Mouse (Mus musculus): ENCODE results near the gene Vmn2r14. TPM values are rescaled to one million over a fixed set of nuclear protein-coding genes. Genes with fewer than 3 reads are reported as not detected.
"Not testable (repeated sequence)": the region's sequence is repeated elsewhere in the genome, so short reads cannot be mapped to it uniquely, and the experiment has no call there.

Vmn2r14 gene
- not detected in 2 replicates for polyA plus RNA-seq (2012; rRNA removed)

- Histone ChIP-seq H3K4me3 (ENCODE audit: insufficient read depth, low read length) (no peak within 1 kb of the TSS), H3K4me1 (ENCODE audit: control insufficient read depth, insufficient read depth, low read length) (no peaks in the 10 kb centered on the region), H3K27ac (ENCODE audit: insufficient read depth, low read length) (no peak within 1 kb of the TSS)
- TF ChIP-seq CTCF (IDR thresholded peaks at IDR 0.05; ENCODE audit: extremely low read depth, insufficient read depth, low read length) (no peak), POLR2A (IDR thresholded peaks at IDR 0.05; ENCODE audit: extremely low read depth, insufficient read depth, low read length) (no peak)
Measured at GRCm38 (mm10) chr5:109224608-109225007, at the start of gene Vmn2r14. Gene Vmn2r14, minus strand, starts transcription at chr5:109224708.

GRCm38 (mm10) chr5:109192099-109192498 lies 32.4 kb downstream of the Vmn2r14 start, which contains the start of gene Vmn2r13:
Gene Vmn2r13, minus strand, starts transcription at chr5:109192199.
- H3K4me3 ChIP-seq (ENCODE audit: insufficient read depth, low read length); H3K27ac ChIP-seq (ENCODE audit: insufficient read depth, low read length); H3K4me1 ChIP-seq (ENCODE audit: control insufficient read depth, insufficient read depth, low read length): not testable (repeated sequence)

DNA sequence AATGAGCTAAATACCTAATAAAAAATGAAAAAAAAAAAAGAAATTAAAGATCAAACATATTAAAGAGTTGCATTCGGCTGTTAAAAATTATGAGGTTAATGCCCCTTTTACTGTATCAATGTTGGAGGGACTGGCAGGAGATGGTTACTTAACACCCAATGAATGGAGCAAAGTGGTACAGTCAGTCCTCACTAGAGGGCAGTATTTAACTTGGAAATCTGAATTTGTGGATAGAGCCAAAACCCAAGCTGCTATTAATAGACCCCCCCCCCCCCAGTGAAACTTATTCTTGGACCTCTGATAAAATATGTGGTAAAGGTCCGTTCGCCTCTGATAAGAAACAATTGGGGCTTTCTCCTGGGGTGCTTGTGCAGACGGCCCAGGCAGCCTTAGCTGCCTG lies 57.7 kb downstream of the Vmn2r14 start:
- not testable (repeated sequence) for H3K4me1 ChIP-seq (ENCODE audit: control insufficient read depth, insufficient read depth, low read length); H3K27ac ChIP-seq (ENCODE audit: insufficient read depth, low read length); H3K4me3 ChIP-seq (ENCODE audit: insufficient read depth, low read length)

Other genes with a start within 250 kb of the Vmn2r14 start
- gene Vmn2r10, start 218.2 kb downstream of the Vmn2r14 start, polyA plus RNA-seq (2012; rRNA removed), result not detected in 2 replicates
- not detected in 2 replicates for gene Vmn2r11, start 165.1 kb downstream of the Vmn2r14 start, polyA plus RNA-seq (2012; rRNA removed)
- gene Vmn2r12, start 126.8 kb downstream of the Vmn2r14 start, polyA plus RNA-seq (2012; rRNA removed), result not detected in 2 replicates
- not detected in 2 replicates for gene Vmn2r13, start 32.5 kb downstream of the Vmn2r14 start, polyA plus RNA-seq (2012; rRNA removed)
- not detected in 2 replicates for gene Vmn2r15, start 72.9 kb upstream of the Vmn2r14 start, polyA plus RNA-seq (2012; rRNA removed)
- not detected in 2 replicates for gene Vmn2r16, start 105.5 kb upstream of the Vmn2r14 start, polyA plus RNA-seq (2012; rRNA removed)
- not detected in 2 replicates for gene Vmn2r17, start 195.0 kb upstream of the Vmn2r14 start, polyA plus RNA-seq (2012; rRNA removed)